ENCODE assay signal across 8 mouse cellular contexts in genomic region chr4:149737383-149738324, GRCm38 (mm10). TPM values are rescaled to one million over a fixed set of nuclear protein-coding genes. Genes with fewer than 3 reads are reported as not detected.
DNase-seq lines count a peak whose midpoint lies in the region; ATAC-seq and TF ChIP-seq lines count a peak whose summit lies in the region.

Tmem201 (minus strand) TSS chr4:149738044.

- peak; percentile 90 for ATAC-seq in forebrain, embryonic 13.5 days
- ATAC-seq in liver, postnatal 0 days = peak; percentile 91
- ATAC-seq in neural tube, embryonic 14.5 days (ENCODE audit: low read depth) = peak; percentile 90

- H3K36me3 ChIP-seq in E14TG2a.4 (ENCODE audit: insufficient read depth, low read length) = peaks cover 39% of the 10 kb centered on the region
- H3K36me3 ChIP-seq in forebrain, embryonic 13.5 days (ENCODE audit: poor library complexity, severe bottlenecking) = peaks cover under 1% of the 10 kb centered on the region; the same call in 1 of the 2 replicates
- peaks cover 6% of the 10 kb centered on the region; the same call in 1 of the 2 replicates for H3K36me3 ChIP-seq in liver, postnatal 0 days (replicated peaks; ENCODE audit: insufficient read depth, low read length)
- H3K36me3 ChIP-seq in neural tube, embryonic 14.5 days (ENCODE audit: control insufficient read depth, insufficient read depth, low read length) = peaks cover 3% of the 10 kb centered on the region; the same call in 1 of the 2 replicates

- peak within 1 kb of the TSS; percentile 73 for H3K27ac ChIP-seq in forebrain, embryonic 13.5 days
- peak within 1 kb of the TSS; percentile 81 for H3K27ac ChIP-seq in liver, postnatal 0 days (ENCODE audit: low read depth)
- peak within 1 kb of the TSS; percentile 80 for H3K27ac ChIP-seq in neural tube, embryonic 14.5 days (ENCODE audit: low read depth, low read length)

- peak; percentile 38 for TF ChIP-seq CTCF in E14TG2a.4 (conservative IDR thresholded peaks at IDR 0.05; ENCODE audit: low read length)
- peak; percentile 94 for TF ChIP-seq CTCF in liver, postnatal 0 days (IDR thresholded peaks at IDR 0.05; ENCODE audit: low read depth)

- peak within 1 kb of the TSS; percentile 96 for H3K4me3 ChIP-seq in E14TG2a.4 (replicated peaks; ENCODE audit: low read length)
- peak within 1 kb of the TSS; percentile 74 for H3K4me3 ChIP-seq in forebrain, embryonic 13.5 days
- H3K4me3 ChIP-seq in liver, postnatal 0 days (ENCODE audit: low read depth, low read length) = peak within 1 kb of the TSS; percentile 72
- peak within 1 kb of the TSS; percentile 97 for H3K4me3 ChIP-seq in neural tube, embryonic 14.5 days (ENCODE audit: low read depth, low read length)

- no peak for TF ChIP-seq EP300 in liver, postnatal 0 days (IDR thresholded peaks at IDR 0.05; ENCODE audit: low read depth)

- peak within 1 kb of the TSS; percentile 85 for H3K4me2 ChIP-seq in forebrain, embryonic 13.5 days
- peak within 1 kb of the TSS; percentile 100 for H3K4me2 ChIP-seq in liver, postnatal 0 days (ENCODE audit: low read depth, low read length)
- peak within 1 kb of the TSS; percentile 97 for H3K4me2 ChIP-seq in neural tube, embryonic 14.5 days (ENCODE audit: low read depth, low read length)

- no peaks in the 10 kb centered on the region for H3K27me3 ChIP-seq in E14TG2a.4 (ENCODE audit: insufficient read depth, low read length)
- no peaks in the 10 kb centered on the region for H3K27me3 ChIP-seq in forebrain, embryonic 13.5 days
- no peaks in the 10 kb centered on the region for H3K27me3 ChIP-seq in liver, postnatal 0 days (ENCODE audit: insufficient read depth, low read length)
- no peaks in the 10 kb centered on the region for H3K27me3 ChIP-seq in neural tube, embryonic 14.5 days (ENCODE audit: control insufficient read depth, insufficient read depth, low read length)

- intact Hi-C loops in heart, postnatal 10 days (cut with DNase I) = loop anchor here (2.0 kb wide), 1 partner anchor 13 kb away; no protein-coding TSS in a partner anchor

- H3K9ac ChIP-seq in forebrain, embryonic 13.5 days = peak within 1 kb of the TSS; percentile 90
- peak within 1 kb of the TSS; percentile 82 for H3K9ac ChIP-seq in liver, postnatal 0 days (replicated peaks)
- H3K9ac ChIP-seq in neural tube, embryonic 14.5 days (replicated peaks; ENCODE audit: low read depth, low read length) = peak within 1 kb of the TSS; percentile 88

- H3K9me3 ChIP-seq in E14TG2a.4 (ENCODE audit: low read length) = no peaks in the 10 kb centered on the region
- H3K9me3 ChIP-seq in forebrain, embryonic 13.5 days (replicated peaks) = no peaks in the 10 kb centered on the region
- H3K9me3 ChIP-seq in liver, postnatal 0 days (ENCODE audit: low read length) = no peaks in the 10 kb centered on the region
- no peaks in the 10 kb centered on the region for H3K9me3 ChIP-seq in neural tube, embryonic 14.5 days (ENCODE audit: control insufficient read depth, low read length)

- WGBS in forebrain, embryonic 13.5 days = under 1% methylated on average over 78 of the region's 97 CpGs
- under 1% methylated on average over 97 of the region's 97 CpGs for WGBS in large intestine, adult 2 months
- 1% methylated on average over 73 of the region's 97 CpGs for WGBS in liver, postnatal 0 days (ENCODE audit: insufficient replicate concordance)
- WGBS in neural tube, embryonic 14.5 days = under 1% methylated on average over 66 of the region's 97 CpGs

- peak; percentile 90 for DNase-seq in c-Kit-positive CD71-positive TER-119-positive erythroid progenitor cells, embryonic 14.5 days (ENCODE audit: low spot score)
- DNase-seq in heart, postnatal 10 days = peak; percentile 95 to 96
- peak; percentile 73 for DNase-seq in large intestine, adult 2 months (ENCODE audit: low read depth, low spot score)
- peak; percentile 95 for DNase-seq in liver, postnatal 0 days
- DNase-seq in testis, postnatal 10 days (ENCODE audit: low spot score) = peak; percentile 98

- H3K4me1 ChIP-seq in E14TG2a.4 (replicated peaks; ENCODE audit: low read depth, low read length) = peaks cover 79% of the 10 kb centered on the region
- H3K4me1 ChIP-seq in forebrain, embryonic 13.5 days = peaks cover 53% of the 10 kb centered on the region
- H3K4me1 ChIP-seq in liver, postnatal 0 days (ENCODE audit: insufficient read depth) = peaks cover 26% of the 10 kb centered on the region
- H3K4me1 ChIP-seq in neural tube, embryonic 14.5 days (ENCODE audit: control insufficient read depth, insufficient read depth, low read length) = peaks cover 45% of the 10 kb centered on the region

RNA-seq across cellular contexts. Expression of gene Tmem201, which starts in this region (rescaled TPM):
- 31.0 and 34.6 TPM in 2 replicates for polyA plus RNA-seq in forebrain, embryonic 13.5 days (2015; fragmentation: Nextera tagmentation; extraction: Ambion mirVana)
- total RNA-seq in heart, postnatal 10 days (2021) = 10 to 100 TPM; 82.8 to 88.9 TPM
- polyA plus RNA-seq in large intestine, adult 2 months (2012; rRNA removed) = 15.3 and 19.3 TPM in 2 replicates
- 5.1 and 5.8 TPM in 2 replicates for polyA plus RNA-seq in liver, postnatal 0 days (2015; fragmentation: Nextera tagmentation; extraction: Ambion mirVana)
- 32.2 and 35.1 TPM in 2 replicates for polyA plus RNA-seq in neural tube, embryonic 14.5 days (2014; fragmentation: Nextera tagmentation; extraction: Ambion mirVana)

Comparison
In these comparisons a context has a peak if more than half of its experiments do, and no peak if none do; other contexts are left out.
1. Peak in every context shown above with its lines: DNase-seq, ATAC-seq, H3K4me3 ChIP-seq and H3K27ac ChIP-seq.